Mouse (Mus musculus): ENCODE data around the gene Oxsm. TPM values are rescaled to one million over a fixed set of nuclear protein-coding genes. Genes with fewer than 3 reads are reported as not detected.

Gene Oxsm
- polyA plus RNA-seq, 1 experiment = 3.7 TPM

GRCm38 (mm10) chr14:16248603-16249157 lies 928 bp downstream of the Oxsm start:
- H3K4me2 ChIP-seq (ENCODE audit: low read depth) = peak overlapping the region; percentile 82
- H3K79me2 ChIP-seq (ENCODE audit: control insufficient read depth, insufficient read depth) = no peaks in the 10 kb centered on the region
- TF ChIP-seq E2F4 (IDR thresholded peaks at IDR 0.05; ENCODE audit: insufficient read depth) (no peak), MYOG (IDR thresholded peaks at IDR 0.05; ENCODE audit: control insufficient read depth in 1 of 3, insufficient read depth in 1 of 3, insufficient read length in 2 of 3, low read depth in 2 of 3) (no peak), REST (IDR thresholded peaks at IDR 0.05; ENCODE audit: insufficient read depth, insufficient read length) (no peak), USF1 (IDR thresholded peaks at IDR 0.05; ENCODE audit: low read depth) (no peak), MAX (IDR thresholded peaks at IDR 0.05; ENCODE audit: low read depth) (no peak), POLR2A (IDR thresholded peaks at IDR 0.05; ENCODE audit: insufficient read length, low read depth) (no peak), POLR2AphosphoS2 (IDR thresholded peaks at IDR 0.05; ENCODE audit: insufficient read length, low read depth) (no peak), TCF12 (IDR thresholded peaks at IDR 0.05; ENCODE audit: insufficient read depth, poor library complexity, severe bottlenecking) (no peak), MYOD1 (IDR thresholded peaks at IDR 0.05; ENCODE audit: control insufficient read depth in 1 of 3, insufficient read length in 2 of 3, low read depth in 2 of 3) (no peak), SRF (IDR thresholded peaks at IDR 0.05; ENCODE audit: control insufficient read depth, insufficient read length, low read depth) (no peak), TCF3 (IDR thresholded peaks at IDR 0.05; ENCODE audit: insufficient read length, low read depth) (no peak), CEBPB (IDR thresholded peaks at IDR 0.05; ENCODE audit: insufficient read depth, poor library complexity, severe bottlenecking) (no peak)
- no peaks in the 10 kb centered on the region for H3K27me3 ChIP-seq (ENCODE audit: control insufficient read depth, insufficient read depth, insufficient read length)
- peak overlapping the region; percentile 66 for H3ac ChIP-seq (ENCODE audit: control insufficient read depth, insufficient read length)
- H3K4me3 ChIP-seq = peak overlapping the region; percentile 67
- H3K36me3 ChIP-seq (ENCODE audit: control insufficient read depth, insufficient read depth) = no peaks in the 10 kb centered on the region

GRCm38 (mm10) chr14:16248135-16248534 lies 1.5 kb downstream of the Oxsm start:
- TF ChIP-seq POLR2A (IDR thresholded peaks at IDR 0.05; ENCODE audit: insufficient read length, low read depth) (no peak), POLR2AphosphoS2 (IDR thresholded peaks at IDR 0.05; ENCODE audit: insufficient read length, low read depth) (no peak), CEBPB (IDR thresholded peaks at IDR 0.05; ENCODE audit: insufficient read depth, poor library complexity, severe bottlenecking) (no peak), E2F4 (IDR thresholded peaks at IDR 0.05; ENCODE audit: insufficient read depth) (no peak), MAX (IDR thresholded peaks at IDR 0.05; ENCODE audit: low read depth) (no peak), SRF (IDR thresholded peaks at IDR 0.05; ENCODE audit: control insufficient read depth, insufficient read length, low read depth) (no peak), MYOD1 (IDR thresholded peaks at IDR 0.05; ENCODE audit: control insufficient read depth in 1 of 3, insufficient read length in 2 of 3, low read depth in 2 of 3) (no peak), USF1 (IDR thresholded peaks at IDR 0.05; ENCODE audit: low read depth) (no peak), MYOG (IDR thresholded peaks at IDR 0.05; ENCODE audit: control insufficient read depth in 1 of 3, insufficient read depth in 1 of 3, insufficient read length in 2 of 3, low read depth in 2 of 3) (no peak), TCF3 (IDR thresholded peaks at IDR 0.05; ENCODE audit: insufficient read length, low read depth) (no peak), REST (IDR thresholded peaks at IDR 0.05; ENCODE audit: insufficient read depth, insufficient read length) (no peak), TCF12 (IDR thresholded peaks at IDR 0.05; ENCODE audit: insufficient read depth, poor library complexity, severe bottlenecking) (no peak)
- Histone ChIP-seq H3K79me2 (ENCODE audit: control insufficient read depth, insufficient read depth) (no peaks in the 10 kb centered on the region), H3K36me3 (ENCODE audit: control insufficient read depth, insufficient read depth) (no peaks in the 10 kb centered on the region), H3K4me2 (ENCODE audit: low read depth) (peak overlapping the region; percentile 82), H3ac (ENCODE audit: control insufficient read depth, insufficient read length) (no peak overlapping the region), H3K27me3 (ENCODE audit: control insufficient read depth, insufficient read depth, insufficient read length) (no peaks in the 10 kb centered on the region), H3K4me3 (peak overlapping the region; percentile 67)

- H3K36me3 ChIP-seq (ENCODE audit: control insufficient read depth, insufficient read depth) = no peaks in the 10 kb centered on the region
- no peaks in the 10 kb centered on the region for H3K27me3 ChIP-seq (ENCODE audit: control insufficient read depth, insufficient read depth, insufficient read length)
- H3K79me2 ChIP-seq (ENCODE audit: control insufficient read depth, insufficient read depth) = no peaks in the 10 kb centered on the region
- TF ChIP-seq SRF (IDR thresholded peaks at IDR 0.05; ENCODE audit: control insufficient read depth, insufficient read length, low read depth) (no peak), CEBPB (IDR thresholded peaks at IDR 0.05; ENCODE audit: insufficient read depth, poor library complexity, severe bottlenecking) (no peak), MYOG (IDR thresholded peaks at IDR 0.05; ENCODE audit: control insufficient read depth in 1 of 3, insufficient read depth in 1 of 3, insufficient read length in 2 of 3, low read depth in 2 of 3) (no peak), POLR2AphosphoS2 (IDR thresholded peaks at IDR 0.05; ENCODE audit: insufficient read length, low read depth) (no peak), MAX (IDR thresholded peaks at IDR 0.05; ENCODE audit: low read depth) (no peak), TCF12 (IDR thresholded peaks at IDR 0.05; ENCODE audit: insufficient read depth, poor library complexity, severe bottlenecking) (no peak), E2F4 (IDR thresholded peaks at IDR 0.05; ENCODE audit: insufficient read depth) (no peak), POLR2A (IDR thresholded peaks at IDR 0.05; ENCODE audit: insufficient read length, low read depth) (no peak), REST (IDR thresholded peaks at IDR 0.05; ENCODE audit: insufficient read depth, insufficient read length) (no peak), USF1 (IDR thresholded peaks at IDR 0.05; ENCODE audit: low read depth) (no peak), TCF3 (IDR thresholded peaks at IDR 0.05; ENCODE audit: insufficient read length, low read depth) (no peak), MYOD1 (IDR thresholded peaks at IDR 0.05; ENCODE audit: control insufficient read depth in 1 of 3, insufficient read length in 2 of 3, low read depth in 2 of 3) (no peak)
- H3K4me3 ChIP-seq = no peak overlapping the region
- no peak overlapping the region for H3K4me2 ChIP-seq (ENCODE audit: low read depth)
- H3ac ChIP-seq (ENCODE audit: control insufficient read depth, insufficient read length) = no peak overlapping the region
These were observed 3.2 kb downstream of the Oxsm start for GRCm38 (mm10) chr14:16246340-16246912.

- Histone ChIP-seq H3K36me3 (ENCODE audit: control insufficient read depth, insufficient read depth) (no peaks in the 10 kb centered on the region), H3K27me3 (ENCODE audit: control insufficient read depth, insufficient read depth, insufficient read length) (no peaks in the 10 kb centered on the region), H3K4me2 (ENCODE audit: low read depth) (no peak overlapping the region), H3K79me2 (ENCODE audit: control insufficient read depth, insufficient read depth) (no peaks in the 10 kb centered on the region), H3ac (ENCODE audit: control insufficient read depth, insufficient read length) (no peak overlapping the region), H3K4me3 (no peak overlapping the region)
- no peak for TF ChIP-seq SRF (IDR thresholded peaks at IDR 0.05; ENCODE audit: control insufficient read depth, insufficient read length, low read depth)
- TF ChIP-seq MYOG (IDR thresholded peaks at IDR 0.05; ENCODE audit: control insufficient read depth in 1 of 3, insufficient read depth in 1 of 3, insufficient read length in 2 of 3, low read depth in 2 of 3) = no peak
- TF ChIP-seq MYOD1 (IDR thresholded peaks at IDR 0.05; ENCODE audit: control insufficient read depth in 1 of 3, insufficient read length in 2 of 3, low read depth in 2 of 3) = no peak
- TF ChIP-seq TCF12 (IDR thresholded peaks at IDR 0.05; ENCODE audit: insufficient read depth, poor library complexity, severe bottlenecking) = no peak
- TF ChIP-seq USF1 (IDR thresholded peaks at IDR 0.05; ENCODE audit: low read depth) = no peak
- no peak for TF ChIP-seq CEBPB (IDR thresholded peaks at IDR 0.05; ENCODE audit: insufficient read depth, poor library complexity, severe bottlenecking)
- TF ChIP-seq MAX (IDR thresholded peaks at IDR 0.05; ENCODE audit: low read depth) = no peak
- no peak for TF ChIP-seq TCF3 (IDR thresholded peaks at IDR 0.05; ENCODE audit: insufficient read length, low read depth)
- no peak for TF ChIP-seq E2F4 (IDR thresholded peaks at IDR 0.05; ENCODE audit: insufficient read depth)
- no peak for TF ChIP-seq POLR2A (IDR thresholded peaks at IDR 0.05; ENCODE audit: insufficient read length, low read depth)
- TF ChIP-seq REST (IDR thresholded peaks at IDR 0.05; ENCODE audit: insufficient read depth, insufficient read length) = no peak
- no peak for TF ChIP-seq POLR2AphosphoS2 (IDR thresholded peaks at IDR 0.05; ENCODE audit: insufficient read length, low read depth)
These were observed 4.5 kb downstream of the Oxsm start for GRCm38 (mm10) chr14:16245127-16245526.

All from myocyte (in vitro differentiated cells).